27 mouse cellular contexts compared by ENCODE assay signal in the genomic region with DNA sequence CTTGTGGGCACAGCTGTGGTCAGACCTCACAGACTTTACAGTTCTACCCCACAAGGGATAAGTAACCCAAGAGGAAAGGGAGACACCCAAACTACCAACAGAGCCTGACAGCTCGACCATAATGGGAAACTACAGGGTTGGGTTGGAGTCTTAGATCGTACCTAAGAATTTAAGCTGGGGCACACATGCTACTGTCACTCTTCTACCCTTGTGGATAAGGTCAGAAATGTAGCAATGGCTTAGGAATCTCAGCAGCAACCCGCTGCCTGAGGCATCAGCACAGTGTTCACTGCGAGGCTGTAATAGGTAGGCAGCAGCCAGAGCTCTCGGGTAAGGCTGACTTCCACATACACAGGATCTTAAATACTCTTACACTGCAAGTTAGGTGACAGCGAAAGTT. TPM values are rescaled to one million over a fixed set of nuclear protein-coding genes. Genes with fewer than 3 reads are reported as not detected.
DNase-seq lines count a peak whose midpoint lies in the region; ATAC-seq and TF ChIP-seq lines count a peak whose summit lies in the region.
"Had no signal": no experiment of that assay in that cellular context is flagged by ENCODE, and none has a peak within 500 bp of the region (broad histone marks: within the 10 kb centered on the region; RNA-seq: fewer than 3 reads in every experiment).

No protein-coding gene starts in this region.

- WGBS in embryonic facial prominence, embryonic 14.5 days = 86% methylated on average over 6 of the region's 6 CpGs
- WGBS in embryonic facial prominence, embryonic 10.5 days = 88% methylated on average over 6 of the region's 6 CpGs
- 87% methylated on average over 6 of the region's 6 CpGs for WGBS in macrophage (ENCODE audit: missing documents)

- no peak overlapping the region for H3ac ChIP-seq in C2C12 (ENCODE audit: control insufficient read depth, insufficient read length, low read depth)

- TF ChIP-seq CTCF in C2C12 (IDR thresholded peaks at IDR 0.05; ENCODE audit: control insufficient read depth, insufficient read depth, insufficient read length) (no peak), ES-Bruce4 (IDR thresholded peaks at IDR 0.05; ENCODE audit: low read depth, low read length) (no peak)

- no peaks in the 10 kb centered on the region for H3K79me3 ChIP-seq in C2C12 (ENCODE audit: low read depth)

- H3K27me3 ChIP-seq in embryonic facial prominence, embryonic 14.5 days (replicated peaks; ENCODE audit: control insufficient read depth, insufficient read depth, low read length) = no peaks in the 10 kb centered on the region
- H3K27me3 ChIP-seq in embryonic facial prominence, embryonic 10.5 days (replicated peaks; ENCODE audit: low read depth, poor library complexity, severe bottlenecking) = no peaks in the 10 kb centered on the region
- H3K27me3 ChIP-seq in C2C12 (ENCODE audit: control insufficient read depth, insufficient read depth, insufficient read length) (no peaks in the 10 kb centered on the region), ES-Bruce4 (ENCODE audit: control insufficient read depth, insufficient read depth, low read length, poor library complexity, severe bottlenecking) (no peaks in the 10 kb centered on the region)
- H3K27me3 ChIP-seq: embryonic facial prominence, embryonic 12.5 days; embryonic facial prominence, embryonic 15.5 days; forebrain, embryonic 12.5 days had no signal

- peaks cover 33% of the 10 kb centered on the region for H3K36me3 ChIP-seq in embryonic facial prominence, embryonic 14.5 days (ENCODE audit: control insufficient read depth, insufficient read depth, low read length)
- peaks cover 52% of the 10 kb centered on the region for H3K36me3 ChIP-seq in embryonic facial prominence, embryonic 10.5 days (replicated peaks)
- H3K36me3 ChIP-seq in C2C12 (ENCODE audit: control insufficient read depth, insufficient read depth) (peaks cover 8% of the 10 kb centered on the region), ES-Bruce4 (ENCODE audit: control insufficient read depth, insufficient read depth, low read length, poor library complexity, severe bottlenecking) (peaks cover 10% of the 10 kb centered on the region), macrophage (ENCODE audit: inconsistent target) (peaks cover 32% of the 10 kb centered on the region; the same call in 1 of the 2 replicates)

- no peaks in the 10 kb centered on the region for H3K4me1 ChIP-seq in embryonic facial prominence, embryonic 14.5 days (ENCODE audit: control insufficient read depth, insufficient read depth, low read length)
- H3K4me1 ChIP-seq in embryonic facial prominence, embryonic 10.5 days = no peaks in the 10 kb centered on the region
- H3K4me1 ChIP-seq in ES-Bruce4 (ENCODE audit: control insufficient read depth, insufficient read depth, low read length) = peaks cover 2% of the 10 kb centered on the region
- H3K4me1 ChIP-seq: embryonic facial prominence, embryonic 12.5 days; forebrain, embryonic 10.5 days; forebrain, embryonic 12.5 days had no signal

- H3K4me3 ChIP-seq in embryonic facial prominence, embryonic 14.5 days (ENCODE audit: low read depth, low read length) = no peak overlapping the region
- H3K4me3 ChIP-seq in embryonic facial prominence, embryonic 10.5 days = no peak overlapping the region
- H3K4me3 ChIP-seq in C2C12 (ENCODE audit: insufficient read depth, poor library complexity, severe bottlenecking) = no peak overlapping the region
- H3K4me3 ChIP-seq in ES-Bruce4 (ENCODE audit: low read depth, low read length) = no peak overlapping the region
- no peak overlapping the region for H3K4me3 ChIP-seq in macrophage (ENCODE audit: inconsistent target)
- H3K4me3 ChIP-seq: embryonic facial prominence, embryonic 12.5 days; embryonic facial prominence, embryonic 15.5 days; erythroblast, embryonic 14.5 days; forebrain, embryonic 10.5 days; forebrain, embryonic 12.5 days had no signal

- H3K4me2 ChIP-seq in embryonic facial prominence, embryonic 14.5 days (ENCODE audit: low read depth, low read length) = no peak overlapping the region
- H3K4me2 ChIP-seq: embryonic facial prominence, embryonic 12.5 days; embryonic facial prominence, embryonic 15.5 days; forebrain, embryonic 12.5 days had no signal

- no peak for TF ChIP-seq EP300 in ES-Bruce4 (IDR thresholded peaks at IDR 0.05; ENCODE audit: insufficient read depth, low read depth, low read length)

- H3K27ac ChIP-seq in embryonic facial prominence, embryonic 14.5 days (replicated peaks; ENCODE audit: low read depth, low read length) = no peak overlapping the region
- H3K27ac ChIP-seq in embryonic facial prominence, embryonic 10.5 days (replicated peaks) = no peak overlapping the region
- H3K27ac ChIP-seq in ES-Bruce4 (ENCODE audit: insufficient read depth, low read length) (peak overlapping the region; percentile 9; the same call in 1 of the 2 replicates), macrophage (peak overlapping the region; percentile 99)
- H3K27ac ChIP-seq: embryonic facial prominence, embryonic 12.5 days; embryonic facial prominence, embryonic 15.5 days; forebrain, embryonic 10.5 days; forebrain, embryonic 12.5 days had no signal

- no peak for DNase-seq in embryonic facial prominence, embryonic 14.5 days (ENCODE audit: low spot score)
- DNase-seq in embryonic facial prominence, embryonic 10.5 days (ENCODE audit: low spot score) = no peak
- DNase-seq in embryo, embryonic 10.5 days (ENCODE audit: low spot score) = no peak
- no peak for DNase-seq in lung, adult 18-20 months
- DNase-seq in cerebellum, adult 8-10 months = no peak
- DNase-seq: adrenal gland, adult 8-10 months; adrenal gland, postnatal 14 days; adrenal gland, postnatal 36 days; B cell, adult 2 months; cerebellum, adult 11-12 months; cerebellum, adult 9-10 months; cerebellum, postnatal 10 days; cerebellum, postnatal 25 days; embryo, embryonic 11 days had no signal

- TF ChIP-seq POLR2A in ES-Bruce4 (IDR thresholded peaks at IDR 0.05; ENCODE audit: insufficient read depth, low read length) = no peak

- H3K79me2 ChIP-seq in C2C12 (ENCODE audit: control insufficient read depth, insufficient read depth) (no peaks in the 10 kb centered on the region), macrophage (ENCODE audit: inconsistent target) (peaks cover 51% of the 10 kb centered on the region)

- H3K9me3 ChIP-seq in embryonic facial prominence, embryonic 14.5 days (ENCODE audit: control insufficient read depth, low read length) = no peaks in the 10 kb centered on the region
- no peaks in the 10 kb centered on the region for H3K9me3 ChIP-seq in embryonic facial prominence, embryonic 10.5 days
- no peaks in the 10 kb centered on the region for H3K9me3 ChIP-seq in ES-Bruce4 (replicated peaks; ENCODE audit: control insufficient read depth, insufficient read depth, low read length, poor library complexity, severe bottlenecking)
- H3K9me3 ChIP-seq: embryonic facial prominence, embryonic 12.5 days; embryonic facial prominence, embryonic 15.5 days; forebrain, embryonic 10.5 days; forebrain, embryonic 12.5 days had no signal

- H3K9ac ChIP-seq in embryonic facial prominence, embryonic 14.5 days (ENCODE audit: low read depth, low read length) = no peak overlapping the region
- no peak overlapping the region for H3K9ac ChIP-seq in ES-Bruce4 (ENCODE audit: low read depth, poor library complexity, severe bottlenecking)
- H3K9ac ChIP-seq: embryonic facial prominence, embryonic 12.5 days; embryonic facial prominence, embryonic 15.5 days; forebrain, embryonic 12.5 days had no signal

- ATAC-seq in embryonic facial prominence, embryonic 14.5 days (ENCODE audit: low read depth) = peak; percentile 19; the same call in 1 of the 2 replicates
- ATAC-seq: activated CD4-positive, CD25-positive, alpha-beta regulatory T cell, adult 4 months; forebrain, embryonic 14.5 days; forebrain, embryonic 16.5 days had no signal

RNA-seq across cellular contexts. Expression of gene Adam8, which starts 1.2 kb away (rescaled TPM):
- polyA plus RNA-seq in embryonic facial prominence, embryonic 14.5 days (2014; fragmentation: Nextera tagmentation; extraction: Ambion mirVana) = 1.5 and 2.4 TPM in 2 replicates
- 1.7 and 2.3 TPM in 2 replicates for polyA plus RNA-seq in embryonic facial prominence, embryonic 10.5 days (2016; fragmentation: Nextera tagmentation; extraction: Ambion mirVana)
- polyA plus RNA-seq in C2C12 (2012; fragmentation: generic; extraction: Trizol) (3.7 TPM), ES-Bruce4 (2011; ENCODE audit: insufficient read depth, insufficient read length, low read depth, missing spikeins) (9.2 and 10.6 TPM in 2 replicates), macrophage (2018) (169 to 1,404 TPM (median 407 TPM) in 3 replicates)
- total RNA-seq in macrophage (2018; cell fraction: chromatin; rRNA removed) = 1,000 to 10,000 TPM in 7 of 26 experiments, 100 to 1,000 TPM in 19; 146 to 1,912 (median 371) TPM
- 100 to 1,000 TPM in 23 of 26 experiments, 10 to 100 TPM in 3; 96.7 to 475 (median 196) TPM for total RNA-seq in macrophage (2018; cell fraction: cytosol; rRNA removed)
- total RNA-seq in macrophage (2018; cell fraction: nucleus; rRNA removed) = 1,000 to 10,000 TPM in 1 of 26 experiments, 100 to 1,000 TPM in 25; 153 to 2,204 (median 378) TPM

RNA-seq across cellular contexts. Expression of gene 6430531B16Rik, which starts 15.0 kb away (rescaled TPM):
- 0.48 and 2.4 TPM in 2 replicates for polyA plus RNA-seq in embryonic facial prominence, embryonic 14.5 days (2014; fragmentation: Nextera tagmentation; extraction: Ambion mirVana)
- polyA plus RNA-seq in embryonic facial prominence, embryonic 10.5 days (2016; fragmentation: Nextera tagmentation; extraction: Ambion mirVana) = 0.92 and 1.3 TPM in 2 replicates
- polyA plus RNA-seq in C2C12 (2012; fragmentation: generic; extraction: Trizol) (0.08 TPM), ES-Bruce4 (2011; ENCODE audit: insufficient read depth, insufficient read length, low read depth, missing spikeins) (3.6 and 3.9 TPM in 2 replicates), macrophage (2018) (0.23 to 0.38 TPM in 2 of 3 replicates, not detected in the other)
- total RNA-seq in macrophage (2018; cell fraction: chromatin; rRNA removed) = 1 to 10 TPM in 17 of 26 experiments, under 1 TPM in 5, not detected in 4; 0.52 to 9.6 (median 1.7) TPM
- under 1 TPM in 17 of 26 experiments, not detected in 9; 0.05 to 0.35 (median 0.20) TPM for total RNA-seq in macrophage (2018; cell fraction: cytosol; rRNA removed)
- total RNA-seq in macrophage (2018; cell fraction: nucleus; rRNA removed) = 10 to 100 TPM in 1 of 26 experiments, 1 to 10 TPM in 6, under 1 TPM in 11, not detected in 8; 0.29 to 10.1 (median 0.83) TPM
- total RNA-seq: adrenal gland, adult 18-20 months; adrenal gland, postnatal 14 days; adrenal gland, postnatal 36 days; MEL had no signal
- polyA plus RNA-seq: erythroblast, embryonic 14.5 days had no signal

RNA-seq across cellular contexts. Expression of gene Zfp511, which starts 42.7 kb away (rescaled TPM):
- polyA plus RNA-seq in embryonic facial prominence, embryonic 14.5 days (2014; fragmentation: Nextera tagmentation; extraction: Ambion mirVana) = 31.1 and 31.4 TPM in 2 replicates
- polyA plus RNA-seq in embryonic facial prominence, embryonic 10.5 days (2016; fragmentation: Nextera tagmentation; extraction: Ambion mirVana) = 39.2 and 42.7 TPM in 2 replicates
- polyA plus RNA-seq in C2C12 (2012; fragmentation: generic; extraction: Trizol) = 55.8 TPM
- polyA plus RNA-seq in ES-Bruce4 (2011; ENCODE audit: insufficient read depth, insufficient read length, low read depth, missing spikeins) = 22.3 and 25.4 TPM in 2 replicates
- total RNA-seq in macrophage (2018; cell fraction: chromatin; rRNA removed) = 10 to 100 TPM; 12.0 to 45.5 (median 27.2) TPM
- total RNA-seq in macrophage (2018; cell fraction: cytosol; rRNA removed) = 10 to 100 TPM in 25 of 26 experiments, 1 to 10 TPM in 1; 9.9 to 19.4 (median 14.2) TPM
- total RNA-seq in macrophage (2018; cell fraction: nucleus; rRNA removed) = 10 to 100 TPM in 25 of 26 experiments, 1 to 10 TPM in 1; 7.9 to 49.5 (median 21.9) TPM
- polyA plus RNA-seq in macrophage (2018) = 11.9 to 14.7 TPM (median 14.1 TPM) in 3 replicates

RNA-seq across cellular contexts. Expression of gene Tubgcp2, which starts 42.9 kb away (rescaled TPM):
- polyA plus RNA-seq in embryonic facial prominence, embryonic 14.5 days (2014; fragmentation: Nextera tagmentation; extraction: Ambion mirVana) = 46.2 and 58.5 TPM in 2 replicates
- polyA plus RNA-seq in embryonic facial prominence, embryonic 10.5 days (2016; fragmentation: Nextera tagmentation; extraction: Ambion mirVana) = 80.2 and 80.8 TPM in 2 replicates
- 31.7 TPM for polyA plus RNA-seq in C2C12 (2012; fragmentation: generic; extraction: Trizol)
- 36.3 and 38.3 TPM in 2 replicates for polyA plus RNA-seq in ES-Bruce4 (2011; ENCODE audit: insufficient read depth, insufficient read length, low read depth, missing spikeins)
- 10 to 100 TPM; 11.1 to 38.0 (median 25.2) TPM for total RNA-seq in macrophage (2018; cell fraction: chromatin; rRNA removed)
- 10 to 100 TPM; 12.3 to 18.7 (median 14.6) TPM for total RNA-seq in macrophage (2018; cell fraction: cytosol; rRNA removed)
- total RNA-seq in macrophage (2018; cell fraction: nucleus; rRNA removed) = 10 to 100 TPM in 24 of 26 experiments, 1 to 10 TPM in 2; 9.0 to 45.0 (median 18.9) TPM
- polyA plus RNA-seq in macrophage (2018) = 12.5 to 29.2 TPM (median 21.1 TPM) in 3 replicates

RNA-seq across cellular contexts. Expression of gene Utf1, which starts 49.9 kb away (rescaled TPM):
- polyA plus RNA-seq in embryonic facial prominence, embryonic 14.5 days (2014; fragmentation: Nextera tagmentation; extraction: Ambion mirVana) = 0.22 TPM in 1 of 2 replicates, not detected in the other
- 0.20 and 0.36 TPM in 2 replicates for polyA plus RNA-seq in embryonic facial prominence, embryonic 10.5 days (2016; fragmentation: Nextera tagmentation; extraction: Ambion mirVana)
- polyA plus RNA-seq in C2C12 (2012; fragmentation: generic; extraction: Trizol) = not detected
- 244 and 276 TPM in 2 replicates for polyA plus RNA-seq in ES-Bruce4 (2011; ENCODE audit: insufficient read depth, insufficient read length, low read depth, missing spikeins)
- not detected for total RNA-seq in macrophage (2018; cell fraction: chromatin; rRNA removed)
- total RNA-seq in macrophage (2018; cell fraction: cytosol; rRNA removed) = not detected
- total RNA-seq in macrophage (2018; cell fraction: nucleus; rRNA removed) = not detected
- polyA plus RNA-seq in macrophage (2018) = not detected in 3 replicates
- total RNA-seq: adrenal gland, adult 18-20 months; adrenal gland, adult 8-10 months; adrenal gland, postnatal 14 days; adrenal gland, postnatal 36 days; MEL had no signal
- polyA plus RNA-seq: erythroblast, embryonic 14.5 days; forebrain, embryonic 10.5 days; forebrain, embryonic 12.5 days; forebrain, embryonic 14.5 days; forebrain, embryonic 16.5 days had no signal

Comparison
In these comparisons a context has a peak if more than half of its experiments do, and no peak if none do; other contexts are left out.
1. H3K27ac ChIP-seq: peak in ES-Bruce4 (single experiment) and macrophage (single experiment); none in embryonic facial prominence, embryonic 14.5 days (single experiment) and embryonic facial prominence, embryonic 10.5 days (single experiment).
2. RNA of gene Adam8, which starts 1.2 kb away (polyA plus RNA-seq): 169 to 1,404 TPM in macrophage; 9.2 to 10.6 TPM in ES-Bruce4, 3.7 TPM in C2C12 (single experiment), 1.5 to 2.4 TPM in embryonic facial prominence, embryonic 14.5 days and 1.7 to 2.3 TPM in embryonic facial prominence, embryonic 10.5 days; every median in the first group is over 10 times any median in the second.